Mouse (Mus musculus): Measurements from ENCODE around the gene Syne3.

DNA sequence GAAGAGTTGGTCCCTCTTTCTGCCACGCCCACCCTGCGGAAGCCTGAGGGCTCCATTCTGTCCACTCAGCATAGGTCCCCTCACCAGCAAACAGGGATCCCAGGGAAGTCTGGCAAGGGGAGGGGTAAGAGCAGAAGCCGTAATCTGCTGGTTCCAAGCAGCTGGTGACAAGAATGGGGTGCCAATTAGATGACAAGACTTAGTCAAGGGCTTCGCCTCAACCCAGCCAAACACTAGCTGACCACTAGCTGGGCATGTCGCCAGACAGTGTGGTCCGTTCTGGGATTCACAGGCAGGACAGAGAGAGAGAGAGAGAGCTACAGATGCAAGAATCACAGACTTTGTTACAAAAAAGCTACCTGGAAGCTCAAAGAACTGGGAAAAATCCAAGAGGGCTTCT is 36.7 kb downstream of the Syne3 start:
- TF ChIP-seq REST (IDR thresholded peaks at IDR 0.05; ENCODE audit: insufficient read depth, insufficient read length): no peak
- TF ChIP-seq POLR2A (IDR thresholded peaks at IDR 0.05; ENCODE audit: insufficient read length, low read depth): no peak
- no peak for TF ChIP-seq E2F4 (IDR thresholded peaks at IDR 0.05; ENCODE audit: insufficient read depth)
